Mouse (Mus musculus) bone marrow, adult 2 months (tissue): ENCODE results near the gene Pnldc1. TPM values are rescaled to one million over a fixed set of nuclear protein-coding genes. Genes with fewer than 3 reads are reported as not detected.

Experiments used
- H3K27ac ChIP-seq: fragments of 200-500 bp; 2 replicates; pipeline ENCODE4 v1.5.1; 2012; ENCODE audit warnings: low read depth, mild to moderate bottlenecking, control low read depth, inconsistent platforms, low read length; ENCODE audit not compliant: control insufficient read depth, poor library complexity, insufficient read depth
- H3K4me1 ChIP-seq: fragments of 200-500 bp; 2 replicates; pipeline ENCODE4 v1.6.1; 2011; ENCODE audit warnings: low read length; ENCODE audit not compliant: control insufficient read depth, insufficient read depth
- H3K4me3 ChIP-seq: fragments of 200-500 bp; replicated peaks from 2 replicates; pipeline ENCODE3; 2011; ENCODE audit warnings: mild to moderate bottlenecking, low read depth, low read length, control low read depth; ENCODE audit not compliant: control insufficient read depth
- CTCF ChIP-seq: fragments of 200-500 bp; IDR thresholded peaks from 2 replicates; pipeline ENCODE4 v1.5.1; 2011; ENCODE audit warnings: low read length, control low read depth; ENCODE audit not compliant: control insufficient read depth, insufficient read depth
- POLR2A ChIP-seq: fragments of 200-500 bp; IDR thresholded peaks from 2 replicates; pipeline ENCODE4 v1.6.1; 2011; ENCODE audit warnings: low read depth, mild to moderate bottlenecking, control low read depth, low read length, borderline replicate concordance; ENCODE audit not compliant: control insufficient read depth
- WGBS: fragments of 180-500 bp; shearing (Covaris S2); methylation state at CpG from one replicate; pipeline ENCODE4 v1.1.7; 2018; 5-methylcytosine and 5-hydroxymethylcytosine counted together
- polyA plus RNA-seq: library from polyadenylated mRNA; stranded (reverse); fragments of >200 nt; gene quantifications from 2 replicates; pipeline ENCODE4 v1.2.4, GENCODE M21; 2011; ENCODE audit warnings: low replicate concordance; ENCODE audit not compliant: missing spikeins, insufficient read depth, insufficient read length

Gene Pnldc1
- polyA plus RNA-seq, 1 experiment = 3.7 TPM

- WGBS = 73% methylated on average over 10 of the region's 10 CpGs
- H3K27ac ChIP-seq = no peak overlapping the region
- no peaks in the 10 kb centered on the region for H3K4me1 ChIP-seq
- TF ChIP-seq POLR2A (no peak), CTCF (no peak)
- no peak overlapping the region for H3K4me3 ChIP-seq
These were observed 70.4 kb downstream of the Pnldc1 start for GRCm38 (mm10) chr17:12839475-12840267.

Other genes with a start within 250 kb of the Pnldc1 start
- 1.2 TPM in 1 of 2 replicates, not detected in the other for gene Slc22a1, start 234.4 kb downstream of the Pnldc1 start, polyA plus RNA-seq
- 2.5 and 8.3 TPM in 2 replicates for gene Igf2r, start 140.6 kb downstream of the Pnldc1 start, polyA plus RNA-seq
- not detected in 2 replicates for gene Mas1, start 42.1 kb downstream of the Pnldc1 start, polyA plus RNA-seq
- not detected in 2 replicates for gene Mrgprh, start 34.2 kb downstream of the Pnldc1 start, polyA plus RNA-seq
- gene Tcp1, start 5.5 kb upstream of the Pnldc1 start, polyA plus RNA-seq = 120 and 188 TPM in 2 replicates
- gene Mrpl18, start 6.1 kb upstream of the Pnldc1 start, polyA plus RNA-seq = 34.1 and 37.8 TPM in 2 replicates
- 0.75 and 1.2 TPM in 2 replicates for gene Acat3, start 30.4 kb upstream of the Pnldc1 start, polyA plus RNA-seq
- gene Acat2, start 50.5 kb upstream of the Pnldc1 start, polyA plus RNA-seq = 10.8 and 17.1 TPM in 2 replicates
- 46.2 and 67.4 TPM in 2 replicates for gene Wtap, start 83.9 kb upstream of the Pnldc1 start, polyA plus RNA-seq
- 33.4 and 38.2 TPM in 2 replicates for gene Sod2, start 96.6 kb upstream of the Pnldc1 start, polyA plus RNA-seq
- gene Gpr31b, start 142.1 kb upstream of the Pnldc1 start, polyA plus RNA-seq = not detected in 2 replicates
- not detected in 2 replicates for gene Tcp10b, start 150.9 kb upstream of the Pnldc1 start, polyA plus RNA-seq
- gene Unc93a, start 221.6 kb upstream of the Pnldc1 start, polyA plus RNA-seq = not detected in 2 replicates